Mouse (Mus musculus): Measurements from ENCODE around the gene Nprl3. TPM values are rescaled to one million over a fixed set of nuclear protein-coding genes. Genes with fewer than 3 reads are reported as not detected.
"Not testable (repeated sequence)": the region's sequence is repeated elsewhere in the genome, so short reads cannot be mapped to it uniquely, and the experiment has no call there.

Gene Nprl3
- polyA plus RNA-seq, 1 experiment: 5.8 TPM

GRCm38 (mm10) chr11:32215372-32216162, 51.9 kb downstream of the Nprl3 start:
- TF ChIP-seq TAL1 (IDR thresholded peaks at IDR 0.05; ENCODE audit: low read length): no peak
- TF ChIP-seq GATA1 (IDR thresholded peaks at IDR 0.05; ENCODE audit: low read length): no peak
- Histone ChIP-seq H3K4me3 (replicated peaks) (no peak overlapping the region), H3K9me3 (ENCODE audit: control insufficient read depth, low read length) (no peaks in the 10 kb centered on the region; the same call in 1 of the 2 replicates), H3K36me3 (ENCODE audit: control insufficient read depth) (peaks cover 30% of the 10 kb centered on the region), H3K4me1 (ENCODE audit: control insufficient read depth) (peaks cover 27% of the 10 kb centered on the region), H3K27me3 (ENCODE audit: control insufficient read depth) (peaks cover 32% of the 10 kb centered on the region)

- Histone ChIP-seq H3K27me3 (ENCODE audit: control insufficient read depth) (no peaks in the 10 kb centered on the region), H3K4me1 (ENCODE audit: control insufficient read depth) (peaks cover 25% of the 10 kb centered on the region), H3K9me3 (ENCODE audit: control insufficient read depth, low read length) (no peaks in the 10 kb centered on the region), H3K4me3 (replicated peaks) (no peak overlapping the region), H3K36me3 (ENCODE audit: control insufficient read depth) (peaks cover 69% of the 10 kb centered on the region)
- no peak for TF ChIP-seq GATA1 (IDR thresholded peaks at IDR 0.05; ENCODE audit: low read length)
- TF ChIP-seq TAL1 (IDR thresholded peaks at IDR 0.05; ENCODE audit: low read length): no peak
Measured at GRCm38 (mm10) chr11:32210623-32211022, 56.9 kb downstream of the Nprl3 start.

- peak within 1 kb of the TSS; percentile 74 for H3K4me3 ChIP-seq (replicated peaks)
- H3K4me1 ChIP-seq (ENCODE audit: control insufficient read depth): peaks cover 44% of the 10 kb centered on the region
- H3K36me3 ChIP-seq (ENCODE audit: control insufficient read depth): peaks cover 39% of the 10 kb centered on the region
- no peaks in the 10 kb centered on the region for H3K9me3 ChIP-seq (ENCODE audit: control insufficient read depth, low read length)
- H3K27me3 ChIP-seq (ENCODE audit: control insufficient read depth): peaks cover 4% of the 10 kb centered on the region; the same call in 1 of the 2 replicates
- TF ChIP-seq TAL1 (IDR thresholded peaks at IDR 0.05; ENCODE audit: low read length) (no peak), GATA1 (IDR thresholded peaks at IDR 0.05; ENCODE audit: low read length) (peak; percentile 69)
Measured at GRCm38 (mm10) chr11:32205058-32205873, 62.2 kb downstream of the Nprl3 start, which contains the start of gene Snrnp25. Gene Snrnp25 (plus strand): TSS chr11:32205415.

GRCm38 (mm10) chr11:32201922-32202685, 65.4 kb downstream of the Nprl3 start:
- Histone ChIP-seq H3K9me3 (ENCODE audit: control insufficient read depth, low read length) (no peaks in the 10 kb centered on the region), H3K4me1 (ENCODE audit: control insufficient read depth) (peaks cover 51% of the 10 kb centered on the region), H3K36me3 (ENCODE audit: control insufficient read depth) (peaks cover 7% of the 10 kb centered on the region), H3K4me3 (replicated peaks) (no peak overlapping the region), H3K27me3 (ENCODE audit: control insufficient read depth) (peaks cover 4% of the 10 kb centered on the region; the same call in 1 of the 2 replicates)
- TF ChIP-seq TAL1 (IDR thresholded peaks at IDR 0.05; ENCODE audit: low read length) (no peak), GATA1 (IDR thresholded peaks at IDR 0.05; ENCODE audit: low read length) (no peak)

GRCm38 (mm10) chr11:32200992-32201391, 66.5 kb downstream of the Nprl3 start:
- H3K9me3 ChIP-seq (ENCODE audit: control insufficient read depth, low read length); H3K36me3 ChIP-seq (ENCODE audit: control insufficient read depth); H3K27me3 ChIP-seq (ENCODE audit: control insufficient read depth); H3K4me3 ChIP-seq (replicated peaks): not testable (repeated sequence)
- peaks cover 51% of the 10 kb centered on the region for H3K4me1 ChIP-seq (ENCODE audit: control insufficient read depth)

- H3K36me3 ChIP-seq (ENCODE audit: control insufficient read depth): no peaks in the 10 kb centered on the region
- peaks cover 47% of the 10 kb centered on the region for H3K4me1 ChIP-seq (ENCODE audit: control insufficient read depth)
- peaks cover 11% of the 10 kb centered on the region for H3K27me3 ChIP-seq (ENCODE audit: control insufficient read depth)
- H3K4me3 ChIP-seq (replicated peaks): no peak within 1 kb of the TSS
- no peaks in the 10 kb centered on the region for H3K9me3 ChIP-seq (ENCODE audit: control insufficient read depth, low read length)
- TF ChIP-seq GATA1 (IDR thresholded peaks at IDR 0.05; ENCODE audit: low read length) (no peak), TAL1 (IDR thresholded peaks at IDR 0.05; ENCODE audit: low read length) (no peak)
Measured at GRCm38 (mm10) chr11:32200075-32200601, 67.4 kb downstream of the Nprl3 start, which contains the start of gene Il9r. Gene Il9r (minus strand): TSS chr11:32200279.

GRCm38 (mm10) chr11:32199230-32199629, 68.3 kb downstream of the Nprl3 start:
- H3K4me1 ChIP-seq (ENCODE audit: control insufficient read depth): peaks cover 38% of the 10 kb centered on the region
- no peak for TF ChIP-seq GATA1 (IDR thresholded peaks at IDR 0.05; ENCODE audit: low read length)
- peaks cover 13% of the 10 kb centered on the region for H3K27me3 ChIP-seq (ENCODE audit: control insufficient read depth)
- no peaks in the 10 kb centered on the region for H3K9me3 ChIP-seq (ENCODE audit: control insufficient read depth, low read length)
- no peak overlapping the region for H3K4me3 ChIP-seq (replicated peaks)
- H3K36me3 ChIP-seq (ENCODE audit: control insufficient read depth): no peaks in the 10 kb centered on the region

GRCm38 (mm10) chr11:32198256-32198955, 69.1 kb downstream of the Nprl3 start:
- Histone ChIP-seq H3K4me1 (ENCODE audit: control insufficient read depth) (peaks cover 32% of the 10 kb centered on the region), H3K9me3 (ENCODE audit: control insufficient read depth, low read length) (no peaks in the 10 kb centered on the region), H3K27me3 (ENCODE audit: control insufficient read depth) (peaks cover 13% of the 10 kb centered on the region), H3K36me3 (ENCODE audit: control insufficient read depth) (no peaks in the 10 kb centered on the region), H3K4me3 (replicated peaks) (no peak overlapping the region)
- TF ChIP-seq GATA1 (IDR thresholded peaks at IDR 0.05; ENCODE audit: low read length) (no peak), TAL1 (IDR thresholded peaks at IDR 0.05; ENCODE audit: low read length) (no peak)

Measured in erythroblast, embryonic 14.5 days (primary cell).